ENCODE assay signal across 11 mouse cellular contexts in the genomic region with DNA sequence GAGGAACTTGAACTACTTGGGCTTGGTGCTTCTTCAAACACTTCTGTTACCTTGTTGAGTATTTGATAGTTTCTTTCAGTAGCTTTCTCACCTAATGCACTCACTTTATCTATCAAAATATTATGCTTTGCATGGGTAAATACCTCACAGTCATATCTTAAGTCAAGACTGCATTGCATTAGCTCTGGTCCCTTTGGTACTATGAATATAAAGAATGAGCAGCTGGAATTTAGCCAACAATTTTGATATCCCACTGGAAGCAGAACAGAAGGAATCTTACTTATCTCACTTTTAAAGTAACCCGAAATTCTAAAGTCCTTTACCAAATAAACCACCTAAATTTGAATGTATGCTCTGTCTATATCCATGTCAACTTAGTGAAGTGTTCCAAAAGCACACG.
DNase-seq lines count a peak whose midpoint lies in the region; ATAC-seq and TF ChIP-seq lines count a peak whose summit lies in the region.
"Had no signal": no experiment of that assay in that cellular context is flagged by ENCODE, and none has a peak within 500 bp of the region (broad histone marks: within the 10 kb centered on the region; RNA-seq: fewer than 3 reads in every experiment).

No protein-coding gene starts in this region.

- no peak overlapping the region for H3K9ac ChIP-seq in intestine, embryonic 15.5 days
- H3K9ac ChIP-seq in intestine, postnatal 0 days (ENCODE audit: low read depth, low read length), result no peak overlapping the region
- H3K9ac ChIP-seq in lung, embryonic 16.5 days (ENCODE audit: low read length), result no peak overlapping the region
- H3K9ac ChIP-seq in stomach, embryonic 15.5 days, result no peak overlapping the region

- DNase-seq in gastrocnemius, adult 2 months, result no peak
- no peak for DNase-seq in gastrocnemius, postnatal 14 days
- no peak for DNase-seq in lung, adult 2 months
- DNase-seq: cerebellum, adult 2 months had no signal

- no peak overlapping the region for H3K4me2 ChIP-seq in intestine, embryonic 15.5 days (replicated peaks)
- no peak overlapping the region for H3K4me2 ChIP-seq in intestine, postnatal 0 days (replicated peaks; ENCODE audit: low read depth)
- no peak overlapping the region for H3K4me2 ChIP-seq in lung, embryonic 16.5 days (ENCODE audit: low read depth, low read length)
- peak overlapping the region; percentile 26; the same call in 1 of the 2 replicates for H3K4me2 ChIP-seq in stomach, embryonic 15.5 days

- intact Hi-C loops in gastrocnemius, adult 2 months (cut with DNase I), result loop anchor here (5.0 kb wide), 1 partner anchor 81 kb away; the partner anchor contains the start of gene Bcl2
- intact Hi-C loops in gastrocnemius, postnatal 14 days (cut with DNase I; ENCODE audit: low total_unique reads), result loop anchor here (1.0 kb wide), 1 partner anchor 20 kb away; no protein-coding TSS in a partner anchor

- 60% methylated on average over 2 of the region's 2 CpGs for WGBS in intestine, embryonic 15.5 days
- WGBS in intestine, postnatal 0 days, result 66% methylated on average over 2 of the region's 2 CpGs
- 15% methylated on average over 2 of the region's 2 CpGs for WGBS in lung, embryonic 16.5 days
- WGBS in lung, adult 2 months, result 46% methylated on average over 2 of the region's 2 CpGs
- 51% methylated on average over 2 of the region's 2 CpGs for WGBS in stomach, embryonic 15.5 days

- H3K4me1 ChIP-seq in intestine, embryonic 15.5 days (replicated peaks), result peaks cover 23% of the 10 kb centered on the region
- peaks cover 7% of the 10 kb centered on the region for H3K4me1 ChIP-seq in intestine, postnatal 0 days (replicated peaks; ENCODE audit: control insufficient read depth, insufficient read depth, low read length)
- peaks cover 32% of the 10 kb centered on the region for H3K4me1 ChIP-seq in lung, embryonic 16.5 days (replicated peaks; ENCODE audit: control insufficient read depth, insufficient read depth, low read length)
- H3K4me1 ChIP-seq in lung, adult 2 months (ENCODE audit: control insufficient read depth, insufficient read depth, low read length), result peaks cover 9% of the 10 kb centered on the region
- peaks cover 19% of the 10 kb centered on the region for H3K4me1 ChIP-seq in stomach, embryonic 15.5 days

- TF ChIP-seq POLR2A in lung, adult 2 months (IDR thresholded peaks at IDR 0.05; ENCODE audit: borderline replicate concordance, extremely low read depth, low read depth, low read length), result no peak

- H3K4me3 ChIP-seq in gastrocnemius, adult 2 months, result no peak overlapping the region
- H3K4me3 ChIP-seq in intestine, embryonic 15.5 days (replicated peaks), result no peak overlapping the region
- no peak overlapping the region for H3K4me3 ChIP-seq in intestine, postnatal 0 days (ENCODE audit: low read depth, low read length)
- no peak overlapping the region for H3K4me3 ChIP-seq in lung, embryonic 16.5 days (ENCODE audit: low read length)
- no peak overlapping the region for H3K4me3 ChIP-seq in lung, adult 2 months (replicated peaks; ENCODE audit: extremely low read depth, low read depth, low read length)
- no peak overlapping the region for H3K4me3 ChIP-seq in stomach, embryonic 15.5 days (replicated peaks)

- no peaks in the 10 kb centered on the region for H3K9me3 ChIP-seq in intestine, embryonic 15.5 days
- H3K9me3 ChIP-seq in intestine, postnatal 0 days (ENCODE audit: control insufficient read depth), result no peaks in the 10 kb centered on the region
- H3K9me3 ChIP-seq in lung, embryonic 16.5 days (ENCODE audit: control insufficient read depth, low read length), result no peaks in the 10 kb centered on the region
- H3K9me3 ChIP-seq in stomach, embryonic 15.5 days, result no peaks in the 10 kb centered on the region

- H3K27me3 ChIP-seq in intestine, embryonic 15.5 days (replicated peaks), result no peaks in the 10 kb centered on the region
- H3K27me3 ChIP-seq in intestine, postnatal 0 days (replicated peaks; ENCODE audit: control insufficient read depth, insufficient read depth, low read length), result no peaks in the 10 kb centered on the region
- H3K27me3 ChIP-seq in lung, embryonic 16.5 days (ENCODE audit: control insufficient read depth, insufficient read depth, low read depth, low read length), result no peaks in the 10 kb centered on the region
- H3K27me3 ChIP-seq in stomach, embryonic 15.5 days (replicated peaks), result no peaks in the 10 kb centered on the region

- TF ChIP-seq CTCF in gastrocnemius, adult 2 months (IDR thresholded peaks at IDR 0.05), result no peak
- TF ChIP-seq CTCF in intestine, postnatal 0 days (IDR thresholded peaks at IDR 0.05; ENCODE audit: low read depth), result no peak
- no peak for TF ChIP-seq CTCF in lung, adult 2 months (IDR thresholded peaks at IDR 0.05; ENCODE audit: insufficient read depth, low read length)

- ATAC-seq in intestine, embryonic 15.5 days, result no peak
- no peak for ATAC-seq in intestine, postnatal 0 days
- ATAC-seq in lung, embryonic 16.5 days (ENCODE audit: low read depth), result no peak
- peak; percentile 47 for ATAC-seq in stomach, embryonic 15.5 days (ENCODE audit: insufficient read depth, low FRiP score, low read depth)
- ATAC-seq in megakaryocyte-erythroid progenitor cell, adult 5-6 weeks (replicated peaks; ENCODE audit: low FRiP score, low TSS enrichment, poor library complexity, severe bottlenecking), result no peak
- ATAC-seq: hindbrain, postnatal 0 days had no signal

- no peaks in the 10 kb centered on the region for H3K36me3 ChIP-seq in intestine, embryonic 15.5 days
- H3K36me3 ChIP-seq in intestine, postnatal 0 days (ENCODE audit: control insufficient read depth, insufficient read depth), result no peaks in the 10 kb centered on the region
- no peaks in the 10 kb centered on the region for H3K36me3 ChIP-seq in lung, embryonic 16.5 days (ENCODE audit: control insufficient read depth, insufficient read depth, low read length)
- H3K36me3 ChIP-seq in stomach, embryonic 15.5 days, result no peaks in the 10 kb centered on the region

- H3K27ac ChIP-seq in gastrocnemius, adult 2 months, result peak overlapping the region; percentile 78
- H3K27ac ChIP-seq in intestine, embryonic 15.5 days, result peak overlapping the region; percentile 52; the same call in 1 of the 2 replicates
- H3K27ac ChIP-seq in intestine, postnatal 0 days (ENCODE audit: low read depth, low read length), result no peak overlapping the region
- H3K27ac ChIP-seq in lung, embryonic 16.5 days (ENCODE audit: low read length), result peak overlapping the region; percentile 84
- peak overlapping the region; percentile 86; the same call in 1 of the 2 replicates for H3K27ac ChIP-seq in stomach, embryonic 15.5 days
- H3K27ac ChIP-seq: macrophage had no signal
